Mouse (Mus musculus) layer of hippocampus, adult 9-11 months (tissue): ENCODE results near the gene Kcnmb3.

Experiments
- DNase-seq: peaks from one replicate; pipeline ENCODE4 v3.0.0; 2022

Gene Kcnmb3

GRCm38 (mm10) chr3:32428921-32429320 is 63.1 kb downstream of the Kcnmb3 start:
- no peak for DNase-seq

- no peak for DNase-seq
Measured at GRCm38 (mm10) chr3:32428361-32428760, 63.7 kb downstream of the Kcnmb3 start.

- DNase-seq: no peak
Measured at GRCm38 (mm10) chr3:32427695-32428094, 64.3 kb downstream of the Kcnmb3 start.
